Mouse (Mus musculus) cerebellum, postnatal 4 days (tissue): ENCODE data around the gene Glb1l.
"Not testable (repeated sequence)": the region's sequence is repeated elsewhere in the genome, so short reads cannot be mapped to it uniquely, and the experiment has no call there.

Experiments
- DNase-seq, 2 experiments: peaks; one replicate each; pipeline ENCODE4 v3.0.0; 2022; ENCODE audit warnings: low spot score in 2 of 2, mixed read lengths in 1 of 2

Gene Glb1l

GRCm38 (mm10) chr1:75210136-75211087 lies at the start of gene Glb1l, which contains the start of gene Stk16:
Gene Glb1l (minus strand): TSS chr1:75210813.
Gene Stk16 (plus strand): TSS chr1:75210838.
- DNase-seq, result peak; percentile 93 to 95

GRCm38 (mm10) chr1:75255516-75256046 lies 45.0 kb upstream of the Glb1l start:
- no peak for DNase-seq

- no peak for DNase-seq
These were observed 44.0 kb upstream of the Glb1l start for GRCm38 (mm10) chr1:75254625-75255013.

- DNase-seq, result peak; percentile 80 to 91
These were observed 43.4 kb upstream of the Glb1l start for GRCm38 (mm10) chr1:75253849-75254624.

GRCm38 (mm10) chr1:75253029-75253428 lies 42.4 kb upstream of the Glb1l start:
- DNase-seq, result no peak

- no peak for DNase-seq
These were observed 41.7 kb upstream of the Glb1l start for GRCm38 (mm10) chr1:75252308-75252707.

GRCm38 (mm10) chr1:75251112-75251970 lies 40.7 kb upstream of the Glb1l start:
- DNase-seq, result peak in 1 of 2 experiments; percentile 76

GRCm38 (mm10) chr1:75250498-75250897 lies 39.9 kb upstream of the Glb1l start:
- peak in 1 of 2 experiments; percentile 37 for DNase-seq

GRCm38 (mm10) chr1:75248041-75248772 lies 37.6 kb upstream of the Glb1l start:
- no peak for DNase-seq

- no peak for DNase-seq
These were observed 36.7 kb upstream of the Glb1l start for GRCm38 (mm10) chr1:75247071-75247930.

- DNase-seq, result peak in 1 of 2 experiments; percentile 33
These were observed 34.2 kb upstream of the Glb1l start for GRCm38 (mm10) chr1:75244836-75245235.

- DNase-seq, result no peak
These were observed 33.7 kb upstream of the Glb1l start for GRCm38 (mm10) chr1:75244175-75244826.

GRCm38 (mm10) chr1:75243411-75243810 lies 32.8 kb upstream of the Glb1l start:
- no peak for DNase-seq

- no peak for DNase-seq
These were observed 29.0 kb upstream of the Glb1l start for GRCm38 (mm10) chr1:75239591-75239990.

- DNase-seq, result peak in 1 of 2 experiments; percentile 70
These were observed 25.8 kb upstream of the Glb1l start, which contains the start of gene Dnajb2 for GRCm38 (mm10) chr1:75236117-75237050. Gene Dnajb2 (plus strand): TSS chr1:75236406.

GRCm38 (mm10) chr1:75234606-75235005 lies 24.0 kb upstream of the Glb1l start:
- DNase-seq, result peak in 1 of 2 experiments; percentile 66

GRCm38 (mm10) chr1:75232489-75232888 lies 21.9 kb upstream of the Glb1l start:
- DNase-seq, result not testable (repeated sequence)
